Comparison of ENCODE assay signal across 8 mouse cellular contexts in genomic region chr3:152190679-152191477, GRCm38 (mm10). TPM values are rescaled to one million over a fixed set of nuclear protein-coding genes. Genes with fewer than 3 reads are reported as not detected.
DNase-seq lines count a peak whose midpoint lies in the region; ATAC-seq lines count a peak whose summit lies in the region.
"Had no signal": no experiment of that assay in that cellular context is flagged by ENCODE, and none has a peak within 500 bp of the region (broad histone marks: within the 10 kb centered on the region; RNA-seq: fewer than 3 reads in every experiment).

No protein-coding gene starts in this region.

- H3K36me3 ChIP-seq in megakaryocyte, embryonic 14.5 days (replicated peaks; ENCODE audit: low read length) = peaks cover 35% of the 10 kb centered on the region
- peaks cover 10% of the 10 kb centered on the region; the same call in 1 of the 2 replicates for H3K36me3 ChIP-seq in embryonic facial prominence, embryonic 14.5 days (ENCODE audit: control insufficient read depth, insufficient read depth, low read length)
- peaks cover 5% of the 10 kb centered on the region for H3K36me3 ChIP-seq in limb, embryonic 10.5 days
- no peaks in the 10 kb centered on the region for H3K36me3 ChIP-seq in stomach, embryonic 15.5 days

- WGBS in embryonic facial prominence, embryonic 14.5 days = 71% methylated on average over 9 of the region's 9 CpGs
- WGBS in limb, embryonic 10.5 days = 87% methylated on average over 9 of the region's 9 CpGs
- 61% methylated on average over 9 of the region's 9 CpGs for WGBS in stomach, embryonic 15.5 days

- ATAC-seq in megakaryocyte, adult 5-6 weeks (ENCODE audit: poor library complexity, severe bottlenecking) = no peak
- ATAC-seq in embryonic facial prominence, embryonic 14.5 days (ENCODE audit: low read depth) = no peak
- ATAC-seq in stomach, embryonic 15.5 days (ENCODE audit: insufficient read depth, low FRiP score, low read depth) = no peak

- H3K4me3 ChIP-seq in megakaryocyte, embryonic 14.5 days (replicated peaks) = peak overlapping the region; percentile 95
- peak overlapping the region; percentile 28 for H3K4me3 ChIP-seq in embryonic facial prominence, embryonic 14.5 days (ENCODE audit: low read depth, low read length)
- peak overlapping the region; percentile 22; the same call in 1 of the 2 replicates for H3K4me3 ChIP-seq in limb, embryonic 10.5 days
- H3K4me3 ChIP-seq in stomach, embryonic 15.5 days (replicated peaks) = peak overlapping the region; percentile 21

- peak; percentile 17 for DNase-seq in embryonic facial prominence, embryonic 14.5 days (ENCODE audit: low spot score)
- no peak for DNase-seq in limb, embryonic 10.5 days (ENCODE audit: low spot score)
- no peak for DNase-seq in spleen, postnatal 14 days (ENCODE audit: low spot score in 2 of 2)
- no peak for DNase-seq in layer of hippocampus, postnatal 10 days (ENCODE audit: low spot score in 2 of 2)
- DNase-seq: cerebellum, adult 11 months had no signal

- peak overlapping the region; percentile 61 for H3K9ac ChIP-seq in embryonic facial prominence, embryonic 14.5 days (ENCODE audit: low read depth, low read length)
- no peak overlapping the region for H3K9ac ChIP-seq in stomach, embryonic 15.5 days

- no peaks in the 10 kb centered on the region for H3K27me3 ChIP-seq in megakaryocyte, embryonic 14.5 days (replicated peaks)
- no peaks in the 10 kb centered on the region for H3K27me3 ChIP-seq in embryonic facial prominence, embryonic 14.5 days (replicated peaks; ENCODE audit: control insufficient read depth, insufficient read depth, low read length)
- no peaks in the 10 kb centered on the region for H3K27me3 ChIP-seq in limb, embryonic 10.5 days (ENCODE audit: low read depth, poor library complexity, severe bottlenecking)
- H3K27me3 ChIP-seq in stomach, embryonic 15.5 days (replicated peaks) = no peaks in the 10 kb centered on the region

- H3K27ac ChIP-seq in embryonic facial prominence, embryonic 14.5 days (replicated peaks; ENCODE audit: low read depth, low read length) = peak overlapping the region; percentile 52
- peak overlapping the region; percentile 46; the same call in 1 of the 2 replicates for H3K27ac ChIP-seq in limb, embryonic 10.5 days
- peak overlapping the region; percentile 67 for H3K27ac ChIP-seq in stomach, embryonic 15.5 days

- peak overlapping the region; percentile 73 for H3K4me2 ChIP-seq in embryonic facial prominence, embryonic 14.5 days (ENCODE audit: low read depth, low read length)
- peak overlapping the region; percentile 50 for H3K4me2 ChIP-seq in stomach, embryonic 15.5 days

- peaks cover 38% of the 10 kb centered on the region for H3K4me1 ChIP-seq in megakaryocyte, embryonic 14.5 days
- H3K4me1 ChIP-seq in embryonic facial prominence, embryonic 14.5 days (ENCODE audit: control insufficient read depth, insufficient read depth, low read length) = peaks cover 11% of the 10 kb centered on the region
- peaks cover 20% of the 10 kb centered on the region for H3K4me1 ChIP-seq in limb, embryonic 10.5 days
- peaks cover 3% of the 10 kb centered on the region; the same call in 1 of the 2 replicates for H3K4me1 ChIP-seq in stomach, embryonic 15.5 days

- H3K9me3 ChIP-seq in megakaryocyte, embryonic 14.5 days = no peaks in the 10 kb centered on the region
- H3K9me3 ChIP-seq in embryonic facial prominence, embryonic 14.5 days (ENCODE audit: control insufficient read depth, low read length) = no peaks in the 10 kb centered on the region
- H3K9me3 ChIP-seq in limb, embryonic 10.5 days (replicated peaks) = no peaks in the 10 kb centered on the region
- no peaks in the 10 kb centered on the region for H3K9me3 ChIP-seq in stomach, embryonic 15.5 days

RNA-seq across cellular contexts. Expression of gene Dnajb4, which starts 19.2 kb away (rescaled TPM):
- 5.3 TPM in 1 of 2 replicates, not detected in the other for polyA plus RNA-seq in megakaryocyte, embryonic 14.5 days (2012; ENCODE audit: insufficient read depth, low replicate concordance)
- 7.8 and 11.2 TPM in 2 replicates for total RNA-seq in megakaryocyte, adult 5-6 weeks (2015)
- 10.8 and 12.3 TPM in 2 replicates for total RNA-seq in megakaryocyte, adult 5-6 weeks (2017)
- polyA plus RNA-seq in embryonic facial prominence, embryonic 14.5 days (2014; fragmentation: Nextera tagmentation; extraction: Ambion mirVana) = 32.6 and 36.5 TPM in 2 replicates
- 14.0 and 20.7 TPM in 2 replicates for polyA plus RNA-seq in limb, embryonic 10.5 days (2016; fragmentation: Nextera tagmentation; extraction: Ambion mirVana)
- polyA plus RNA-seq in stomach, embryonic 15.5 days (2015; fragmentation: Nextera tagmentation; extraction: Ambion mirVana) = 30.9 and 34.9 TPM in 2 replicates
- total RNA-seq in layer of hippocampus, postnatal 10 days (2021) = 10 to 100 TPM; 45.5 to 49.6 TPM

RNA-seq across cellular contexts. Expression of gene Fubp1, which starts 19.3 kb away (rescaled TPM):
- polyA plus RNA-seq in megakaryocyte, embryonic 14.5 days (2012; ENCODE audit: insufficient read depth, low replicate concordance) = 205 and 764 TPM in 2 replicates
- total RNA-seq in megakaryocyte, adult 5-6 weeks (2015) = 74.7 and 84.8 TPM in 2 replicates
- 135 and 140 TPM in 2 replicates for total RNA-seq in megakaryocyte, adult 5-6 weeks (2017)
- 199 and 200 TPM in 2 replicates for polyA plus RNA-seq in embryonic facial prominence, embryonic 14.5 days (2014; fragmentation: Nextera tagmentation; extraction: Ambion mirVana)
- 412 and 467 TPM in 2 replicates for polyA plus RNA-seq in limb, embryonic 10.5 days (2016; fragmentation: Nextera tagmentation; extraction: Ambion mirVana)
- polyA plus RNA-seq in stomach, embryonic 15.5 days (2015; fragmentation: Nextera tagmentation; extraction: Ambion mirVana) = 191 and 208 TPM in 2 replicates
- 100 to 1,000 TPM; 136 to 139 TPM for total RNA-seq in layer of hippocampus, postnatal 10 days (2021)

RNA-seq across cellular contexts. Expression of gene Gipc2, which starts 24.8 kb away (rescaled TPM):
- 2.4 TPM in 1 of 2 replicates, not detected in the other for polyA plus RNA-seq in megakaryocyte, embryonic 14.5 days (2012; ENCODE audit: insufficient read depth, low replicate concordance)
- total RNA-seq in megakaryocyte, adult 5-6 weeks (2015) = not detected in 2 replicates
- 0.44 TPM in 1 of 2 replicates, not detected in the other for total RNA-seq in megakaryocyte, adult 5-6 weeks (2017)
- polyA plus RNA-seq in embryonic facial prominence, embryonic 14.5 days (2014; fragmentation: Nextera tagmentation; extraction: Ambion mirVana) = 2.3 and 4.6 TPM in 2 replicates
- 2.1 and 4.5 TPM in 2 replicates for polyA plus RNA-seq in limb, embryonic 10.5 days (2016; fragmentation: Nextera tagmentation; extraction: Ambion mirVana)
- 57.5 and 78.6 TPM in 2 replicates for polyA plus RNA-seq in stomach, embryonic 15.5 days (2015; fragmentation: Nextera tagmentation; extraction: Ambion mirVana)
- total RNA-seq in layer of hippocampus, postnatal 10 days (2021) = 1 to 10 TPM; 1.3 to 2.8 TPM

Comparison
In these comparisons a context has a peak if more than half of its experiments do, and no peak if none do; other contexts are left out.
1. H3K4me3 ChIP-seq: peak in every context shown above with its lines; median percentile 95 in megakaryocyte, embryonic 14.5 days; 28 in embryonic facial prominence, embryonic 14.5 days; 22 in limb, embryonic 10.5 days; 21 in stomach, embryonic 15.5 days.
2. RNA of gene Gipc2, which starts 24.8 kb away (polyA plus RNA-seq): 57.5 to 78.6 TPM in stomach, embryonic 15.5 days; 2.3 to 4.6 TPM in embryonic facial prominence, embryonic 14.5 days, 2.4 TPM in megakaryocyte, embryonic 14.5 days and 2.1 to 4.5 TPM in limb, embryonic 10.5 days; every median in the first group is over 10 times any median in the second.
3. Peak in every context shown above with its lines, with median percentiles within 50 percentile points of each other: H3K27ac ChIP-seq.